Mouse (Mus musculus): Measurements from ENCODE around the gene Fcgr4. TPM values are rescaled to one million over a fixed set of nuclear protein-coding genes. Genes with fewer than 3 reads are reported as not detected.

The Fcgr4 gene
- polyA plus RNA-seq, 1 experiment: 7.6 TPM

DNA sequence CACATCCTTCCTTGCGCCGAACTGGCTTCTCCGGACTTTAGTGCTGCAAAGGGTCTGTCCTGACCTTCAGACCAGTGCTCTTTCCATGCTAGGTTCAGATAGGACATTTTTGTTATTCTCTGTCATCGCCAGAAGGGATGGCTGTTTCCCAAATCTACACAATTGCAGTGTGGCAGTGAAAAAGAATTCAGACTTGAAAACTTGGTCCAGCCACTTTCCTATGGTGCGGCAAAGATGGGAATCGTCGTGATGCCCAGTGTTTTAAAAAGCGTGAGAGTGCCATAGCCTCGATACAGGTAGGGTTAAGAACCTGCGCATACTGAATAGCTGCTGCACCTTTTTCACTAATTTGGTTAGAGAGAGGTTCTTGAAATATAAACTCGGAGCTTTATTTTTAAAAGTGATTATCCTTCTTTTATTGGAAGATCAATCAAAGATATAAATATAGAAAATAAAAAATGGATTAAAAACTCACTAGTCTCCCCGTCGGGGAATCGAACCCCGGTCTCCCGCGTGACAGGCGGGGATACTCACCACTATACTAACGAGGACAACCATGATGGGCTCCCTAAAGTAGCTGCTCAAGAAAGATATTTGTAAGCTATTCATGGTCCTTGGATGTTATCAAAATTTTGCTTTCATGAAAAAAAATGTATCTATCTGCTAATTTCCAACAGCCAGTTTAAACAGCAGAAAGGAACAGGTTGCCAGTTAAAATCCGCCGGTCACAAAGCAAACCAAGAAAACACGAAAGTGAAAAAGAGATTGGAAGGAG is 18.0 kb downstream of the Fcgr4 start:
- DNase-seq (ENCODE audit: low read depth in 1 of 2, low spot score in 2 of 2): peak; percentile 61 to 69
- H3K4me1 ChIP-seq (ENCODE audit: control insufficient read depth, insufficient read depth, insufficient read length): peaks cover 3% of the 10 kb centered on the region; the same call in 1 of the 2 replicates
- 8% methylated on average over 22 of the region's 22 CpGs for WGBS
- no peaks in the 10 kb centered on the region for H3K36me3 ChIP-seq (ENCODE audit: control insufficient read depth, insufficient read depth, low read length)
- H3K27ac ChIP-seq (ENCODE audit: insufficient read depth, low read length): no peak overlapping the region
- peak overlapping the region; percentile 29; the same call in 1 of the 2 replicates for H3K4me3 ChIP-seq (ENCODE audit: extremely low read depth, insufficient read depth, insufficient read length)
- TF ChIP-seq CTCF (IDR thresholded peaks at IDR 0.05; ENCODE audit: extremely low read depth, insufficient read depth, insufficient read length, insufficient replicate concordance) (no peak), POLR2A (IDR thresholded peaks at IDR 0.05; ENCODE audit: low read depth, low read length) (no peak)
- no peaks in the 10 kb centered on the region for H3K27me3 ChIP-seq (ENCODE audit: control insufficient read depth, insufficient read depth, low read length)

DNA sequence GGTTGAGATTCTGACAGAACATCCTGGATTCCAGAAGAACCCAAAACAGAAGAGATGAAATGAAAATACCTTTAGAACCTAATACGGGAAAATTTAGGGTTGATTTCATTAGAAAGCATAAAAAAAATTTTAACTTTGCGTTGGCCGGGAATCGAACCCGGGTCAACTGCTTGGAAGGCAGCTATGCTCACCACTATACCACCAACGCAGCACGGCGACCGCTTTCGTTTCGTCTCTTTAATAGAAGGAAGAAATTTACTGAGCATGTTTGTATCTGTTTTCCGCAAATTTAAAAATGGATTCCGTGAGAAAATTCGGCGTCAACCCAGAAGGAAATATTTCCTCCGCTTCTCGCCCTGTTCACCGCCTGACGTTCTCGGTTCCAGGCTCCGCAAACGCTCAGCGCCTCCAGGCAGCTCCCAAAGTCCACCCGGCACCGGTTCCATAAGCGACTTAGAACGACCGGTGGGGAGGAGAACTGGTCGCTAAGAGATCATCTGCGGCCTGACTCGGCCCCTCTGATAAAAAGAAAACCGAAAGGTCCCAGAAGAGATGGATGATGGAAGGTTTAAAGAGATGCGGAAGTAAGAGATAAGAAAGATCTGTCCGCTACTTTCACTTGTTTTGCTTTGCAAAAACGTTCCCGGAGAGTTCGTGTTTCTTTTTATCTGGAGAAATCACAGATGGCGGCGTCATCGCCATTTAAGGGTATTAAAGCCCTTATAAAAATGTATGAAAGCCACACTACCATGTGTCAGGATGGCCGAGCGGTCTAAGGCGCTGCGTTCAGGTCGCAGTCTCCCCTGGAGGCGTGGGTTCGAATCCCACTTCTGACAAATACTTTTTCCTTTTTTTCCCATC is 19.4 kb downstream of the Fcgr4 start:
- DNase-seq (ENCODE audit: low read depth in 1 of 2, low spot score in 2 of 2): peak; percentile 65 to 81
- H3K27ac ChIP-seq (ENCODE audit: insufficient read depth, low read length): peak overlapping the region; percentile 98
- peak overlapping the region; percentile 98 for H3K4me3 ChIP-seq (ENCODE audit: extremely low read depth, insufficient read depth, insufficient read length)
- H3K27me3 ChIP-seq (ENCODE audit: control insufficient read depth, insufficient read depth, low read length): no peaks in the 10 kb centered on the region
- TF ChIP-seq CTCF (IDR thresholded peaks at IDR 0.05; ENCODE audit: extremely low read depth, insufficient read depth, insufficient read length, insufficient replicate concordance) (no peak), POLR2A (IDR thresholded peaks at IDR 0.05; ENCODE audit: low read depth, low read length) (no peak)
- H3K36me3 ChIP-seq (ENCODE audit: control insufficient read depth, insufficient read depth, low read length): no peaks in the 10 kb centered on the region
- H3K4me1 ChIP-seq (ENCODE audit: control insufficient read depth, insufficient read depth, insufficient read length): no peaks in the 10 kb centered on the region
- under 1% methylated on average over 47 of the region's 47 CpGs for WGBS

- no peak for DNase-seq (ENCODE audit: low read depth in 1 of 2, low spot score in 2 of 2)
- H3K36me3 ChIP-seq (ENCODE audit: control insufficient read depth, insufficient read depth, low read length): no peaks in the 10 kb centered on the region
- H3K27me3 ChIP-seq (ENCODE audit: control insufficient read depth, insufficient read depth, low read length): no peaks in the 10 kb centered on the region
- TF ChIP-seq POLR2A (IDR thresholded peaks at IDR 0.05; ENCODE audit: low read depth, low read length): no peak
- no peak for TF ChIP-seq CTCF (IDR thresholded peaks at IDR 0.05; ENCODE audit: extremely low read depth, insufficient read depth, insufficient read length, insufficient replicate concordance)
- H3K4me3 ChIP-seq (ENCODE audit: extremely low read depth, insufficient read depth, insufficient read length): no peak overlapping the region
- no peak overlapping the region for H3K27ac ChIP-seq (ENCODE audit: insufficient read depth, low read length)
- no peaks in the 10 kb centered on the region for H3K4me1 ChIP-seq (ENCODE audit: control insufficient read depth, insufficient read depth, insufficient read length)
- WGBS: 86% methylated on average over 6 of the region's 6 CpGs
Observed at GRCm38 (mm10) chr1:171039135-171039534, 20.4 kb downstream of the Fcgr4 start.

DNA sequence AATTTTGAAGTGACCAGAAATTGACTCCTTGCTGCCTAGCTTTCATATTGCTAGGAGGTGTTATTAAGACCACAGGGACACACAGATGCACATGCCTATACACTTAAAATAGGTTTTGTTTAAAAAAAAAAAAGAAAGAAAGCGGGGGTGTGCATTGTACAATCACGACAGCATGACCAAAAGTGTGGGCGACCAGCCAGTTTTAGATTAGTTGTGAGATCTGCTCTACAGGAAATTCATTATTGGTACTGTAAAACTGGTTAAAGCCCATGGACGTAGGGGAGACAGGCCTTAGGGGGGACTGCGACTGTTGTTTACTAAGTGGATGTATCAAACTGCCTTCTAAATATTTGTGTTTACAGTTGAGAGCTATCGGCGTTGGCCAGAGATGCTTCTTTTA is 21.2 kb downstream of the Fcgr4 start:
- H3K36me3 ChIP-seq (ENCODE audit: control insufficient read depth, insufficient read depth, low read length): no peaks in the 10 kb centered on the region
- 82% methylated on average over 7 of the region's 7 CpGs for WGBS
- no peak for DNase-seq (ENCODE audit: low read depth in 1 of 2, low spot score in 2 of 2)

GRCm38 (mm10) chr1:171043594-171044153 is 25.0 kb downstream of the Fcgr4 start:
- Histone ChIP-seq H3K27me3 (ENCODE audit: control insufficient read depth, insufficient read depth, low read length) (no peaks in the 10 kb centered on the region), H3K4me3 (ENCODE audit: extremely low read depth, insufficient read depth, insufficient read length) (peak overlapping the region; percentile 27; the same call in 1 of the 2 replicates), H3K27ac (ENCODE audit: insufficient read depth, low read length) (no peak overlapping the region), H3K36me3 (ENCODE audit: control insufficient read depth, insufficient read depth, low read length) (no peaks in the 10 kb centered on the region), H3K4me1 (ENCODE audit: control insufficient read depth, insufficient read depth, insufficient read length) (no peaks in the 10 kb centered on the region)
- WGBS: 82% methylated on average over 3 of the region's 3 CpGs
- no peak for DNase-seq (ENCODE audit: low read depth in 1 of 2, low spot score in 2 of 2)
- TF ChIP-seq CTCF (IDR thresholded peaks at IDR 0.05; ENCODE audit: extremely low read depth, insufficient read depth, insufficient read length, insufficient replicate concordance) (no peak), POLR2A (IDR thresholded peaks at IDR 0.05; ENCODE audit: low read depth, low read length) (no peak)

More for the DNA sequence above, 21.2 kb downstream of the Fcgr4 start:
- Histone ChIP-seq H3K27me3 (ENCODE audit: control insufficient read depth, insufficient read depth, low read length) (no peaks in the 10 kb centered on the region), H3K27ac (ENCODE audit: insufficient read depth, low read length) (no peak overlapping the region), H3K4me3 (ENCODE audit: extremely low read depth, insufficient read depth, insufficient read length) (no peak overlapping the region), H3K4me1 (ENCODE audit: control insufficient read depth, insufficient read depth, insufficient read length) (no peaks in the 10 kb centered on the region)
- TF ChIP-seq POLR2A (IDR thresholded peaks at IDR 0.05; ENCODE audit: low read depth, low read length) (no peak), CTCF (IDR thresholded peaks at IDR 0.05; ENCODE audit: extremely low read depth, insufficient read depth, insufficient read length, insufficient replicate concordance) (no peak)

DNA sequence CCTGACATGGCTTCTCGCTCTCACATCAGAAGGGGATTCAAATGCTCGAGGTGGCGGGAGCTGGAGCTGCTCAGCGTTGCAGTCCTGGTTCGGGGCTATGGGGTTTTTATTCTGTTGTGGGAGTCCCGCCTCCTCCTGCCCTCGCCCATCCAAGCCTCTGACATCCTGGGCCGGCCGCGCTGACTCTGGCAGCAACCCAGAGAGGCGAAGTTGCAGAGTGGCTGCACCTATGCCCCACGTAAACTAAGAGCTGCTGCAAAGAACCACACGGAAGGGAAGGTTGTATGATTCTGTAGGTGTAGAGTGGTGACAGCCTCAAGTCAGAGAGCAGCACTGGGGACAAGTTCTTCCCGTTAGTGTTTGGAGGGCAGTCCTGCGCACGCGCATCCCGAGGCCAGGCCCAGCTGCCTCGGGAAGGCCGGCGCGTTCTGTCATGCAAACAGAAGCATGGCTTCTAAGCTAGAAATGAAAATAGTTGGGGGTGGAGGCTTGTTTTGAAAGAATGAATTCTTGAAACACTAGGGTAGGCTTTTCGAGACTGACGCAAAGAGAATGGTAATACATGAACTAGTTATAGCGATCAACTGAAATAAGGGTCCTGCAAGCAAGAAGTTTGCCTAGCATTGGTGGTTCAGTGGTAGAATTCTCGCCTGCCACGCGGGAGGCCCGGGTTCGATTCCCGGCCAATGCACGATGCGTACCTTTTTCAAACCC is 25.8 kb downstream of the Fcgr4 start:
- Histone ChIP-seq H3K27me3 (ENCODE audit: control insufficient read depth, insufficient read depth, low read length) (no peaks in the 10 kb centered on the region), H3K36me3 (ENCODE audit: control insufficient read depth, insufficient read depth, low read length) (no peaks in the 10 kb centered on the region), H3K27ac (ENCODE audit: insufficient read depth, low read length) (peak overlapping the region; percentile 90), H3K4me1 (ENCODE audit: control insufficient read depth, insufficient read depth, insufficient read length) (no peaks in the 10 kb centered on the region), H3K4me3 (ENCODE audit: extremely low read depth, insufficient read depth, insufficient read length) (peak overlapping the region; percentile 88)
- WGBS: under 1% methylated on average over 33 of the region's 33 CpGs
- peak; percentile 77 to 86 for DNase-seq (ENCODE audit: low read depth in 1 of 2, low spot score in 2 of 2)
- no peak for TF ChIP-seq CTCF (IDR thresholded peaks at IDR 0.05; ENCODE audit: extremely low read depth, insufficient read depth, insufficient read length, insufficient replicate concordance)
- TF ChIP-seq POLR2A (IDR thresholded peaks at IDR 0.05; ENCODE audit: low read depth, low read length): peak; percentile 15; the same call in 1 of the 2 replicates

Measured in spleen, adult 2 months (tissue).